Mouse (Mus musculus) lung, adult 2 months (tissue): ENCODE results near the gene B230307C23Rik.
"Not testable (repeated sequence)": the region's sequence is repeated elsewhere in the genome, so short reads cannot be mapped to it uniquely, and the experiment has no call there.

ENCODE experiments used
- CTCF ChIP-seq: fragments of 200-500 bp; IDR thresholded peaks from 2 replicates; pipeline ENCODE4 v1.5.1; 2011; ENCODE audit warnings: mild to moderate bottlenecking, low read length, control low read depth; ENCODE audit not compliant: insufficient read depth
- POLR2A ChIP-seq: fragments of 200-500 bp; IDR thresholded peaks from 2 replicates; pipeline ENCODE4 v1.6.1; 2011; ENCODE audit warnings: low read depth, mild to moderate bottlenecking, control low read depth, low read length, borderline replicate concordance; ENCODE audit errors: extremely low read depth

- not testable (repeated sequence) for TF ChIP-seq CTCF, POLR2A
Observed at GRCm38 (mm10) chr16:97997383-97997731, 242 bp downstream of the B230307C23Rik start.
